Mouse (Mus musculus): ENCODE measurements around the gene Chn1. TPM values are rescaled to one million over a fixed set of nuclear protein-coding genes. Genes with fewer than 3 reads are reported as not detected.

Gene Chn1
- polyA plus RNA-seq, 1 experiment from 2014 or later: 15.1 TPM

GRCm38 (mm10) chr2:73741286-73741685 is 33.9 kb downstream of the Chn1 start:
- H3K27me3 ChIP-seq: no peaks in the 10 kb centered on the region
- ATAC-seq (replicated peaks; ENCODE audit: low FRiP score): no peak
- H3K4me2 ChIP-seq: no peak overlapping the region
- H3K9ac ChIP-seq: no peak overlapping the region
- H3K36me3 ChIP-seq: no peaks in the 10 kb centered on the region
- H3K9me3 ChIP-seq (replicated peaks): no peaks in the 10 kb centered on the region
- no peaks in the 10 kb centered on the region for H3K4me1 ChIP-seq
- WGBS: 97% methylated on average over 3 of the region's 3 CpGs
- no peak overlapping the region for H3K27ac ChIP-seq
- no peak overlapping the region for H3K4me3 ChIP-seq (replicated peaks)

- H3K4me1 ChIP-seq: no peaks in the 10 kb centered on the region
- ATAC-seq (replicated peaks; ENCODE audit: low FRiP score): no peak
- no peaks in the 10 kb centered on the region for H3K36me3 ChIP-seq
- H3K27me3 ChIP-seq: no peaks in the 10 kb centered on the region
- H3K27ac ChIP-seq: no peak overlapping the region
- 62% methylated on average over 2 of the region's 2 CpGs for WGBS
- H3K4me2 ChIP-seq: no peak overlapping the region
- no peak overlapping the region for H3K9ac ChIP-seq
- H3K4me3 ChIP-seq (replicated peaks): no peak overlapping the region
- no peaks in the 10 kb centered on the region for H3K9me3 ChIP-seq (replicated peaks)
Observed at GRCm38 (mm10) chr2:73727868-73728267, 47.3 kb downstream of the Chn1 start.

DNA sequence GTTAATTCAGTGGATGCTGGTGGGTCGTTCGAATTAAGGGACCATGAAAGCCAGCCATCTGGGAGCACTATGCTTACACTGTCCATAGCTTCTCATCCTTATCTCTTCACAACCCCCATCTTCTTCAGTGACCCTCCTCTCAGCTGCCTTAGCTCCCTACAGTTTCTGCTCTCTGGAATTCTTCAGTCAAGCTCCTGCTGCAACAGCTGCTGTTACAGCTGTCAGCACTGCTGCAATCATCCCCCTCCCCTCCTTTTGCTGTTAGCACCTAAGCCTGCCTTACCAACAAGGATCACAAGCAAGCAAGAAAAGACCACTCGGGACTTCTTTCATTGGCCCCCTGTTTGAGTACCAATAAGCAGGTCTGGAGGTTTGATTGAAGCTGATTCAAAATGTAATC is 50.2 kb downstream of the Chn1 start:
- ATAC-seq (replicated peaks; ENCODE audit: low FRiP score): no peak
- 47% methylated on average over 3 of the region's 3 CpGs for WGBS
- Histone ChIP-seq H3K4me1 (peaks cover 8% of the 10 kb centered on the region), H3K27me3 (no peaks in the 10 kb centered on the region), H3K9ac (no peak overlapping the region), H3K9me3 (replicated peaks) (no peaks in the 10 kb centered on the region), H3K27ac (no peak overlapping the region), H3K36me3 (no peaks in the 10 kb centered on the region), H3K4me2 (no peak overlapping the region), H3K4me3 (replicated peaks) (no peak overlapping the region)

GRCm38 (mm10) chr2:73721821-73722220 is 53.3 kb downstream of the Chn1 start:
- no peak overlapping the region for H3K4me3 ChIP-seq (replicated peaks)
- no peak overlapping the region for H3K9ac ChIP-seq
- ATAC-seq (replicated peaks; ENCODE audit: low FRiP score): no peak
- H3K27me3 ChIP-seq: no peaks in the 10 kb centered on the region
- WGBS: 15% methylated on average over 4 of the region's 4 CpGs
- H3K4me2 ChIP-seq: peak overlapping the region; percentile 29
- H3K36me3 ChIP-seq: no peaks in the 10 kb centered on the region
- H3K4me1 ChIP-seq: peaks cover 8% of the 10 kb centered on the region
- no peaks in the 10 kb centered on the region for H3K9me3 ChIP-seq (replicated peaks)
- peak overlapping the region; percentile 86 for H3K27ac ChIP-seq

GRCm38 (mm10) chr2:73712481-73712880 is 62.7 kb downstream of the Chn1 start:
- Histone ChIP-seq H3K9me3 (replicated peaks) (no peaks in the 10 kb centered on the region), H3K9ac (no peak overlapping the region), H3K27me3 (no peaks in the 10 kb centered on the region), H3K36me3 (no peaks in the 10 kb centered on the region), H3K4me3 (replicated peaks) (no peak overlapping the region), H3K4me2 (no peak overlapping the region), H3K4me1 (no peaks in the 10 kb centered on the region), H3K27ac (no peak overlapping the region)
- ATAC-seq (replicated peaks; ENCODE audit: low FRiP score): no peak

GRCm38 (mm10) chr2:73693045-73693444 is 82.1 kb downstream of the Chn1 start:
- no peak for ATAC-seq (replicated peaks; ENCODE audit: low FRiP score)
- WGBS: 88% methylated on average over 4 of the region's 4 CpGs

DNA sequence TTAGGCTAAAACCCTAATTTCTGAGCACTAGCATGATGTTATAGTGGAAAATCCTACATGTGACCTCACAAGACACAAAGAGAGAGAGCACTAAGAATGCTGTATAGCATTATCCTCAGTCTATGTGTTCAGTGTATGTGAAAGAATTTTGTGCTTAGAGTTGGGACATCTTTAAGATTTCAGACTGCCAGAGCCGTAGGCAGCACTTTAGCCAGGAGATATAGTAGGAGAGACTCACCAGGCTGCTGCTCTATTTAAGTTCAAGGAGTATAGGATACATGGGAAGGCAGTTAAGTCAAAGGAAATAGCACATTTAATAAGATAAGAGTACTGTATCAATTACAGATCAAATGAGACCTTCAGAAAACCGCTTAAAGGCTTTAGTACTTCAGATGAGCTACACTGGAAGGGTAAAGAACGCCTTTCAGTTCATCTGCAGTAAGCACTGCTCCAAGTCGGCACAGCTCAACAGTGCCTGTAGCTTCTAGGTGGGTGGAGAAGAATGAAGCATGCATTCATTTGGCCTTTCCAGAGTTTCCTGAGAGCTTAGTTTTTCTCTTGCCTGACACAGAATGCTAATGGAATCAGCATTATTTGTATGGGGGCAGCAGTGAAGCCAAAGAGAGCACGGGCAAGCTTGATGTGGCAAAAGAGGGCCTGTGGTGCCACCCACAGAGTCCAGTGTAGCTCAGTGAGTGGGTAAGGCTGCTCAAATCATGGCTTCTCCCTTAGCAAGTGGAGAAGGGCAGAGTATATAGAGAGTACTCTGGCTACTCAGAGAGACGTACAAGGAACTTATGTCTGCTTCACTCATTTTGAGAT is 84.2 kb downstream of the Chn1 start:
- no peaks in the 10 kb centered on the region for H3K36me3 ChIP-seq
- 88% methylated on average over 6 of the region's 6 CpGs for WGBS
- H3K9me3 ChIP-seq (replicated peaks): no peaks in the 10 kb centered on the region
- H3K4me3 ChIP-seq (replicated peaks): no peak overlapping the region
- no peaks in the 10 kb centered on the region for H3K27me3 ChIP-seq
- no peak overlapping the region for H3K9ac ChIP-seq
- H3K4me2 ChIP-seq: no peak overlapping the region
- ATAC-seq (replicated peaks; ENCODE audit: low FRiP score): no peak
- no peak overlapping the region for H3K27ac ChIP-seq
- no peaks in the 10 kb centered on the region for H3K4me1 ChIP-seq

More at GRCm38 (mm10) chr2:73693045-73693444, 82.1 kb downstream of the Chn1 start:
- no peak overlapping the region for H3K4me3 ChIP-seq (replicated peaks)
- H3K27ac ChIP-seq: no peak overlapping the region
- H3K27me3 ChIP-seq: no peaks in the 10 kb centered on the region
- no peak overlapping the region for H3K9ac ChIP-seq
- H3K4me1 ChIP-seq: no peaks in the 10 kb centered on the region
- no peaks in the 10 kb centered on the region for H3K9me3 ChIP-seq (replicated peaks)
- H3K4me2 ChIP-seq: no peak overlapping the region
- H3K36me3 ChIP-seq: no peaks in the 10 kb centered on the region

DNA sequence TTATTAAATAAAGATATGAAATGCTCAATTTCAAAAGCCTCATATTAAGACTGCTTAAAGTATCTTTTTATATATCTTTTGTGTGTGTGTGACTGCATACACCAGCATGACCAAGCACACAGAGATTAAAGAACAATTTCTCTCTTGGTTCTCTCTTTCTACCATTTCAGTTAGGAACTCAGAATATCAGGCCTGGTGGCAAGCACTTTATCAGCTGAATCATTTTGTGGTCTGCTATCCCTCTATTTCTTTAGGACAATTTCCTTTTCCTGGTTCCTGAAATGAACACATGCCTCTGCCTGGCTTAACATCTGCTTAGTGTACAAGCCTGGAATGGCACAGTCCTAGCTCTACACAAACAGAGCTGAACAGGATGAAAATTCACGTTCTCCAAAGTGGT is 92.6 kb downstream of the Chn1 start:
- H3K4me1 ChIP-seq: no peaks in the 10 kb centered on the region
- no peak for ATAC-seq (replicated peaks; ENCODE audit: low FRiP score)
- H3K4me3 ChIP-seq (replicated peaks): no peak overlapping the region
- 45% methylated on average over 1 of the region's 1 CpGs for WGBS
- no peak overlapping the region for H3K27ac ChIP-seq
- no peaks in the 10 kb centered on the region for H3K9me3 ChIP-seq (replicated peaks)
- H3K4me2 ChIP-seq: no peak overlapping the region
- no peak overlapping the region for H3K9ac ChIP-seq
- H3K27me3 ChIP-seq: no peaks in the 10 kb centered on the region
- H3K36me3 ChIP-seq: 0 out of 2 replicates have a peak, but pooled peaks cover 2% of the 10 kb centered on the region

DNA sequence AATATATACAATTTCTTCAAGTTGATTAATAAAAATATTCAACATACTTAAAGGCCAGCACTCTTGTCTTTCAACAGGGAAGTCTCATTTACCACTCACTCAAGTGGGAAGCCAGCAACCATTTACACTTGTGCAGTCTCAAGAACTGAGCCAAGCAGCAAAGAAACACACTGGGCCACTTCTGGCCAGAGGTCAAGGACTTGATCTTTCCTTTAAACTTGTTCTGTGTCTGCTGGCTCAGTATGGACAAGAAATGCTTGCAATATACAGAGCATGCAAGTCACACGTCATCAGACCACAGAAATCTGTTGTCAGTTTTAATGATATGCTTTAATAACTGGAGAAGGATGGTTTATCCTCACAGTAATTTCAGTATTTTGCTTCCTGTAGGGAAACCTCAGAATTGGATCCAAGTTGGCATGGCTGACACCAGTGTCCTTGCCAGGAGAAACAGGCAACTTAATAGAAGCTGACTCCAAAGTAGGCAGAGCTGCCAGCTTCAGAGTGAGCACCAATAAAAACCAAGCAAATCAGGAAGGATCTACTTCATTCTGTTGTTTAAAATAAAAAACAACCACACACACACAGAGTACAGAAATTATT is 94.6 kb downstream of the Chn1 start:
- WGBS: 89% methylated on average over 1 of the region's 1 CpGs
- Histone ChIP-seq H3K4me3 (replicated peaks) (no peak overlapping the region), H3K27me3 (no peaks in the 10 kb centered on the region), H3K9ac (no peak overlapping the region), H3K9me3 (replicated peaks) (no peaks in the 10 kb centered on the region), H3K4me2 (no peak overlapping the region), H3K36me3 (0 out of 2 replicates have a peak, but pooled peaks cover 2% of the 10 kb centered on the region), H3K4me1 (no peaks in the 10 kb centered on the region), H3K27ac (no peak overlapping the region)
- no peak for ATAC-seq (replicated peaks; ENCODE audit: low FRiP score)

DNA sequence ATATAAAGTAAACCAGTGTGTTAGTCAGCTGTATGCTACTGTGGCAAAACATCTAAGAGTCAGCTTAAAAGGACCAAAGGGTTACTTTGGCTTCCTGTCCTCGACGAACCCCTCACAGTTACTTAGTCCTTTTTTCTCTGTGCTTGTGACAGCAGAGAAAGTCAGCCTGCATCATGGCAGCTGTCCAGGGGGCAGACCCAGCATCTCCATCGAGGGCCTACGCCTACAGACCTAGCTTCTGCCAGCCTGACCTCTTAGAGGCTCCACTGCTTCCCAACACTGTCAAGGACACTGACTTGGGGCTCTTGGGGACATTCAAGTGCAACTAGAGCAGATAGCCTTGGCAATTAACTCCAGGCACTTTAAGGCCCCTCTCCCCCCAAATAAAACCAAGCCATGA is 106.5 kb downstream of the Chn1 start:
- no peak overlapping the region for H3K9ac ChIP-seq
- no peaks in the 10 kb centered on the region for H3K9me3 ChIP-seq (replicated peaks)
- no peak for ATAC-seq (replicated peaks; ENCODE audit: low FRiP score)
- 68% methylated on average over 4 of the region's 4 CpGs for WGBS
- H3K4me2 ChIP-seq: no peak overlapping the region
- no peaks in the 10 kb centered on the region for H3K4me1 ChIP-seq
- no peak overlapping the region for H3K27ac ChIP-seq
- H3K4me3 ChIP-seq (replicated peaks): no peak overlapping the region
- no peaks in the 10 kb centered on the region for H3K36me3 ChIP-seq
- no peaks in the 10 kb centered on the region for H3K27me3 ChIP-seq

- Histone ChIP-seq H3K9me3 (replicated peaks) (no peaks in the 10 kb centered on the region), H3K27me3 (no peaks in the 10 kb centered on the region), H3K9ac (no peak overlapping the region), H3K36me3 (no peaks in the 10 kb centered on the region), H3K4me3 (replicated peaks) (peak overlapping the region; percentile 36), H3K4me2 (peak overlapping the region; percentile 61), H3K27ac (0 out of 2 replicates have a peak overlapping the region, but pooled peaks have one; percentile 45), H3K4me1 (peaks cover 23% of the 10 kb centered on the region)
- ATAC-seq (replicated peaks; ENCODE audit: low FRiP score): peak; percentile 2; the same call in 1 of the 2 replicates
- 85% methylated on average over 11 of the region's 11 CpGs for WGBS
Observed at GRCm38 (mm10) chr2:73660566-73661134, 114.5 kb downstream of the Chn1 start.
